Mouse (Mus musculus) hematopoietic stem cell, adult 5-6 weeks (primary cell): ENCODE data around the gene Mrpl32. TPM values are rescaled to one million over a fixed set of nuclear protein-coding genes. Genes with fewer than 3 reads are reported as not detected.

Source experiments
- ATAC-seq, 2 experiments: fragments of 125-278 bp in 1 of 2; replicated peaks in 1 of 2; 2 replicates each; pipeline ENCODE4 v1.8.0; 2016 to 2017; ENCODE audit warnings: inconsistent platforms in 2 of 2, mild to moderate bottlenecking in 2 of 2, moderate number of reproducible peaks in 2 of 2, low read depth in 1 of 2, moderate TSS enrichment in 1 of 2; ENCODE audit not compliant: low FRiP score in 2 of 2, poor library complexity in 2 of 2, severe bottlenecking in 2 of 2, insufficient read depth in 1 of 2, low TSS enrichment in 1 of 2
- total RNA-seq: library from RNA; stranded (forward); fragments of 172-1452, 232-1000 nt; gene quantifications from 2 replicates; pipeline ENCODE4 v1.2.3, GENCODE M21; 2017

Gene Mrpl32
- 83.4 and 84.1 TPM in 2 replicates for total RNA-seq

- peak; percentile 98 for ATAC-seq
These were observed at the start of gene Mrpl32, which contains the start of gene Psma2 for GRCm38 (mm10) chr13:14612926-14613529. Gene Mrpl32, minus strand, starts transcription at chr13:14613165. Gene Psma2, plus strand, starts transcription at chr13:14613240.

GRCm38 (mm10) chr13:14649301-14649700 is 36.3 kb upstream of the Mrpl32 start:
- ATAC-seq = peak; percentile 68 to 83; a peak in 3 of 4 replicates

GRCm38 (mm10) chr13:14639998-14640397 is 27.0 kb upstream of the Mrpl32 start:
- peak; percentile 46 to 66; a peak in 3 of 4 replicates for ATAC-seq

GRCm38 (mm10) chr13:14629726-14630641 is 17.0 kb upstream of the Mrpl32 start, which contains the start of gene AW209491:
Gene AW209491, plus strand, starts transcription at chr13:14630154.
- peak; percentile 99 to 100 for ATAC-seq

- ATAC-seq = peak; percentile 81 to 95
These were observed 5.8 kb upstream of the Mrpl32 start for GRCm38 (mm10) chr13:14618724-14619123.

- peak in 1 of 2 experiments; percentile 18; a peak in 1 of 4 replicates for ATAC-seq
These were observed 588 bp upstream of the Mrpl32 start for GRCm38 (mm10) chr13:14613553-14613952.

GRCm38 (mm10) chr13:14612463-14612862 is 502 bp downstream of the Mrpl32 start:
- ATAC-seq = no peak

- ATAC-seq = no peak
These were observed 5.3 kb downstream of the Mrpl32 start for GRCm38 (mm10) chr13:14607616-14608015.

- ATAC-seq = no peak
These were observed 10.2 kb downstream of the Mrpl32 start for GRCm38 (mm10) chr13:14602744-14603143.

GRCm38 (mm10) chr13:14580392-14580791 is 32.6 kb downstream of the Mrpl32 start:
- ATAC-seq = no peak

- no peak for ATAC-seq
These were observed 38.8 kb downstream of the Mrpl32 start for GRCm38 (mm10) chr13:14574128-14574527.

- no peak for ATAC-seq
These were observed 51.6 kb downstream of the Mrpl32 start for GRCm38 (mm10) chr13:14561336-14561735.

Other genes starting within 250 kb of the Mrpl32 start
- not detected in 2 replicates for gene Hecw1, start 89.9 kb downstream of the Mrpl32 start, total RNA-seq
- gene Psma2, start 75 bp upstream of the Mrpl32 start, total RNA-seq = 78.3 and 103 TPM in 2 replicates
- 23.3 and 28.2 TPM in 2 replicates for gene AW209491, start 17.0 kb upstream of the Mrpl32 start, total RNA-seq